Mouse (Mus musculus) cerebellum, adult 2 months (tissue): ENCODE measurements around the gene Olfr1394. TPM values are rescaled to one million over a fixed set of nuclear protein-coding genes. Genes with fewer than 3 reads are reported as not detected.

Experiments used
- DNase-seq, 2 experiments: peaks; one replicate each; pipeline ENCODE4 v3.0.0; 2021
- H3K27ac ChIP-seq: fragments of 200-500 bp; 2 replicates; pipeline ENCODE4 v1.5.1; 2012; ENCODE audit warnings: low read length, control low read depth, inconsistent platforms; ENCODE audit not compliant: insufficient read depth
- H3K27me3 ChIP-seq: fragments of 200-500 bp; 2 replicates; pipeline ENCODE4 v1.6.1; 2012; ENCODE audit warnings: inconsistent platforms, mild to moderate bottlenecking, low read length, moderate library complexity; ENCODE audit not compliant: control insufficient read depth, insufficient read depth
- H3K4me1 ChIP-seq: fragments of 200-500 bp; 2 replicates; pipeline ENCODE4 v1.6.1; 2011; ENCODE audit warnings: low read length; ENCODE audit not compliant: control insufficient read depth, insufficient read depth
- H3K4me3 ChIP-seq: fragments of 200-500 bp; replicated peaks from 2 replicates; pipeline ENCODE3; 2011; ENCODE audit warnings: mild to moderate bottlenecking, low read depth, low read length, control low read depth; ENCODE audit not compliant: insufficient read depth
- CTCF ChIP-seq: fragments of 200-500 bp; IDR thresholded peaks from 2 replicates; pipeline ENCODE4 v1.5.1; 2011; ENCODE audit warnings: low read depth, mild to moderate bottlenecking, control low read depth, low read length, moderate library complexity, borderline replicate concordance; ENCODE audit not compliant: insufficient read depth
- POLR2A ChIP-seq: fragments of 200-500 bp; IDR thresholded peaks from 2 replicates; pipeline ENCODE4 v1.6.1; 2011; ENCODE audit warnings: low read length, control low read depth, borderline replicate concordance; ENCODE audit not compliant: insufficient read depth
- WGBS: fragments of 180-500 bp; shearing (Covaris S2); methylation state at CpG from one replicate; pipeline ENCODE4 v1.1.7; 2018; 5-methylcytosine and 5-hydroxymethylcytosine counted together
- polyA plus RNA-seq: library from polyadenylated mRNA; depleted of rRNA; stranded (reverse); fragments of >200 nt; gene quantifications from 2 replicates; pipeline ENCODE4 v1.2.3, GENCODE M21; 2012; rRNA removed

The Olfr1394 gene
- not detected in 2 replicates for polyA plus RNA-seq

DNA sequence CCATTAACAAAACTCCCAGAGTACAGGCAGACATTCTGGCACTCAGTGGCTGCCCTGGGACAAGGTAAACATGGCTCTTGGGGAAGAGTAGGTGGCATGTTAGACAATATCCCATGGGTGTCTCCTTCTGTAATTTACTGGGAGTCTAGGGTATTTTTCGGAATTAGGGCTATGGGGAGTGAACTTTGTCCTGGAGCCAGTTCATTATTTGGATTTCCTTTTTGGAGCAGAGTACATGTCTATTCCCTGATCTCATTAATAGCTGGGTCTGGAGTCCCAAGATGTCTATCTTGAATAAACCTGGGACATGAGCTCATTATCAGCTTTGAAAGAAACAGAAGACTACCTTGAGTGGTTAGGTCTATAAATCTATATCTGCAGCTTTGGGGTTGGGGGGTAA is at the start of gene Olfr1394:
Olfr1394 (plus strand) TSS at position 301 of the 400 bp plus-strand sequence.
- Histone ChIP-seq H3K4me1 (no peaks in the 10 kb centered on the region), H3K27ac (no peak within 1 kb of the TSS), H3K4me3 (no peak within 1 kb of the TSS), H3K27me3 (no peaks in the 10 kb centered on the region)
- WGBS = 76% methylated on average over 1 of the region's 1 CpGs
- no peak for TF ChIP-seq POLR2A
- TF ChIP-seq CTCF = no peak
- DNase-seq = no peak

DNA sequence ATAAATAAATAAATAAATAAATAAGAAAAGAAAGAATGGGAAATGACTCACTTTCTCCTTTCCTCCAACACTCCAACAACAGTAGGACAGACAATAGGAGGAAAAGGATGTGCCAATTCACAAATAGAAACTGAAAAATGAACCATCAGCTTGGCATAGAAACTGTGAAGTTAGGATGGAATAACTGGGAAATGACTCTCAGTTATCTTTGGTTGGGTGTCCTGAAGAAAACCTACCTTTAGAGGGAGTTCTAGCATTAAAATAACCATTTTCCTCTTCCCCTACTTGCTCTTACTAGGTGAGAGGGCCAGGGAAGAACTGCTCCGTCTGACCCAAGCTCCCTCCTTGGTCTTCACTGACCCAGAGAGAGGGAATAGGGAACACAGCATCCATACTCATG is 48.4 kb upstream of the Olfr1394 start:
- H3K27ac ChIP-seq = no peak overlapping the region
- TF ChIP-seq POLR2A (no peak), CTCF (no peak)
- no peak for DNase-seq
- H3K4me3 ChIP-seq = no peak overlapping the region
- 56% methylated on average over 1 of the region's 1 CpGs for WGBS
- no peaks in the 10 kb centered on the region for H3K4me1 ChIP-seq
- no peaks in the 10 kb centered on the region for H3K27me3 ChIP-seq

DNA sequence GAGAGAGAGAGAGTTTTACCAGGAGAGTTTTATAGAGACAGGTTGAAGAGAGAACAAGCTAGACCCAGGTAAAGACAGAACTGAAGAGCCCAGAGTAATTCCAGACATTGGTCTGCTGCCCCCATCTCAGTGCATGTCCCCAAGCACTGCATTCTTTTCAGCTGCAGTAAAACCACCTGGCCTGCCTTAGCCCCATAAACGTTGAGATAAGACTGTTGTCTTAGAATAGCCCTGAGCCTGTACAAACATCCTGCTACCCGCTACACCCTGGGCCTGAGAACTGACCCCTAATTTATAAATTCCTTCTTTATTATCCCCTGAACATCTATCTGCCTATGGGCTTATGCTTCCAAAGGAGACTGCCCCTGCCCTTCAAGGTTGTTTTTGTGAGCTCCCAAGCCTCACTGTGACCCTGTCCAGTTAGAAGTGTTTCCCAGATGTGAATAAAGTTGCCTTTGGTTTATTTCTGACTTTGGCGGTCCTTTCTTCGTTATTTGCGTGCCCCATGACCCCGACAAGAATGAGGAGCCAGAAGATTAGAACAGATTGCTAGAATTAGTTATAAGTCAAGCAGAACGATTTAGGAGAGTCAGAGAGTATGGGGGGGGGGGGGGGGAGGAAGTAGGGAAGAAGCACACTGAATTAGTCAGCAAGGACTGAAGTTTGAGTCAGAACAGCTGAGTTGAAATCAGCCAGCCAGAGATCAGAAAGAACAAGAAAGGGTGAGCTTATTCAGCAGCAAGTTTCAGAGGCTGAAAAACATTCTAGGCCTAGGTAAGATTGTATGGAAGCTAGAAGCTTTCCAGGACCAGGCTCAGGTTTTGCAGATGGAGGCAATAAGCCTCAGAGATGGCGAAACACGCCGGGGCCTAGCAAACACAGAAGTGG is 46.3 kb upstream of the Olfr1394 start:
- DNase-seq = no peak
- Histone ChIP-seq H3K27ac (no peak overlapping the region), H3K27me3 (no peaks in the 10 kb centered on the region), H3K4me1 (no peaks in the 10 kb centered on the region), H3K4me3 (no peak overlapping the region)
- 78% methylated on average over 10 of the region's 10 CpGs for WGBS
- TF ChIP-seq POLR2A (no peak), CTCF (no peak)

DNA sequence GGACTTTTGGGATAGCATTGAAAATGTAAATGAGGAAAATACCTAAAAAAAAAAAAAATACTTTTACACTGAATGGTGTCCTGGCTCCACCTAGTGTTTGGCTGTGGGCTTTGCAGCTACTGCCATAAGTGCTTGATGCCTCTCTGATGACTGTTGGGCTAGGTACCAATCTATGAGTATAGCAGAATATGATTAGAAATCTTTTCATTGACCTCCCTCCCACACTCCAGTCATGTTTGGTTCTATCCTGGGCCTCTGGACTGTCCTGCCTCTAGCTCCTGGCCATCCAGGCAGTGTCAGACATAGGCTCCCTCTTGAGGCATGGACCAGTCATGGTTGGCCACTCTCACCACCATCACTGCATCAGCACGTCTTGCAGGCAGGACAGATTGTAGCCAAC is 45.3 kb upstream of the Olfr1394 start:
- WGBS = 36% methylated on average over 1 of the region's 1 CpGs
- Histone ChIP-seq H3K27me3 (no peaks in the 10 kb centered on the region), H3K4me3 (no peak overlapping the region), H3K27ac (no peak overlapping the region), H3K4me1 (no peaks in the 10 kb centered on the region)
- no peak for DNase-seq
- peak; percentile 23; the same call in 1 of the 2 replicates for TF ChIP-seq CTCF
- TF ChIP-seq POLR2A = no peak

DNA sequence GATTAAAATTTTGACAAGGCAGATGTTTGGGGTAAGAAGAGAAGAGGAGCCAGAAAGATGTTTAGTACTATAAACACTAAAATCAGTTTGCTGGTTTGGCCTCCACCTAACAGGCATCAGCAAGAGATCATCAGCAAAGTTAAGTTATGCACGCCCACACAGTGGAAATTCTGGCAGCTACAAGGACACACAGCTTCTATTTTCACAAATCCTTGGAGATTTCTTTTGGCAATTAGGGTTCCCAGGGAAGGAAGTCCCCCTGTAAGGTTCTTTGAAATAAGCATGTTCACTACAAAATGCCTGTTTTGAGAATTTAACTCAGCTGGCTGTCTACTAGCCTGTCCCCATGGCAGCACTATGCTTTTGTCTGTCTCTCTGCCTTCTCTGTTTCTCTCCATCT is 43.2 kb upstream of the Olfr1394 start:
- Histone ChIP-seq H3K27ac (no peak overlapping the region), H3K4me3 (no peak overlapping the region), H3K27me3 (no peaks in the 10 kb centered on the region), H3K4me1 (no peaks in the 10 kb centered on the region)
- WGBS = 46% methylated on average over 1 of the region's 1 CpGs
- TF ChIP-seq POLR2A (no peak), CTCF (no peak)
- DNase-seq = no peak

DNA sequence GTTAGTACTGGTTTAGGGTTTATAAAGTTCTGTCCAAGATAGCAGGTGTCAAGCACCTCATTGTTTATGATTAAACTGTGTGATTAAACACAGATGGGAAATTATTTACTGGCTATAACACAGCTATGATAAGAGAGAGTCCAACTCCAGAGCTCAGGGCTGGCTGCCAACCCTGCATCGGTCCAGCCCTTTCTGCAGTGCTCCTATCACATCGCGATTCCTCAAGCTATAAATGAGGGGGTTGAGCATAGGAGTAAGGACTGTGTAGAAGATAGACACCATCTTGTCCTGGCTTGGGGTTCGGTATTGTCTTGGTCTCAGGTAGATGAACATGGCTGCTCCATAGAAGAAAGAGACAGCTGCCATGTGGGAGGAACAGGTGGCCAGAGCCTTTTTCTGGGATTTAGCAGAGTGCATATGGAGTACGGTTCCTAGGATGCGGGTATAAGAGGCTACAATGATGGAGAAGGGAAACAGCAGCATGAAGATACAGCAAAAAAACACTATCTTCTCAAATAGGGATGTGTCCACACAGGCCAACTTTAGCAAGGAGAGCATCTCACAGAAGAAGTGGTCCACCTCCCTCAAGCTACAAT is 41.5 kb upstream of the Olfr1394 start:
- no peak for DNase-seq
- H3K4me1 ChIP-seq = no peaks in the 10 kb centered on the region
- TF ChIP-seq CTCF = no peak
- H3K27ac ChIP-seq = no peak overlapping the region
- no peak overlapping the region for H3K4me3 ChIP-seq
- WGBS = 68% methylated on average over 6 of the region's 6 CpGs
- no peaks in the 10 kb centered on the region for H3K27me3 ChIP-seq

DNA sequence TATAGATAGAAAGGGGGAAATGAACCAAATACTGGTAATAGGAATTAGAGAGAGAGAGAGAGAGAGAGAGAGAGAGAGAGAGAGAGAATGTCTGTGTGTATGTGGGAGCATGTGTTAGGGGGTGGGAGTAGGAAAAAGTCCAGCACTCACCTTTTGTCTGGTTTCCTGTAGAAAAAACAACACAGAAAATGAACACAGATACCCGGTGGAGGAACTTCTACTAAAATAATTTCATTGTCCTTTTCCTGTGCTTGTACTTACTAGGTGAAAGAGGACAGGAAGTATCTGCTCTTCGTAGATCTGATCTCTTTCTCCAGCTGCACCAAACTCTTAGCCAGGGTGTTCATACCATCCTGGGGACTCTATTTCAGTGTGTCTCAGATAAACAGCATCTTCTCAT is 40.0 kb upstream of the Olfr1394 start:
- WGBS = 76% methylated on average over 2 of the region's 2 CpGs
- Histone ChIP-seq H3K4me1 (no peaks in the 10 kb centered on the region), H3K27ac (no peak overlapping the region), H3K27me3 (no peaks in the 10 kb centered on the region), H3K4me3 (no peak overlapping the region)
- no peak for DNase-seq
- TF ChIP-seq CTCF (no peak), POLR2A (no peak)

DNA sequence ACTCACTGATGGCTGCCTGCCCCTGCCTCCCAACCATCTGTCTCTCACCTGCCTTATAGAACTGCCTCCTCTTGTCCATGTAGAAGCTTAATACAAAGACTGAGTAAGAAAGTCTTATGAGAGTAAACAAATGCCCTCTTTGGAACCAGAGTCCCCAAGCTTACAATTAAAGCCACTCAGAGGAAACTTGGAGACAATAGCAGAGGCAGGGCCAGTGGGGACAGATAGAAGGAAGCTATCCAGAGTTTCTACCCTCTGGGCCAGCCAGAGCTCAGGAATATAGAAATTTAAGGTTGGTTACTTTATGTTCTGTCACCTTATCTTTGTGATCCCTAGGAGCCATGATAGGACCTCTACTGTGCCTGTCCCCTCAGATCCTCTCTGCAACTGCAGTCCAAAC is 39.4 kb upstream of the Olfr1394 start, which contains the start of gene Olfr1396:
Olfr1396 (minus strand) TSS at position 101 of the 400 bp plus-strand sequence.
- Histone ChIP-seq H3K27ac (no peak within 1 kb of the TSS), H3K4me1 (no peaks in the 10 kb centered on the region), H3K27me3 (no peaks in the 10 kb centered on the region; the same call in 1 of the 2 replicates), H3K4me3 (no peak within 1 kb of the TSS)
- TF ChIP-seq CTCF (no peak), POLR2A (no peak)
- DNase-seq = no peak
